Mouse (Mus musculus) midbrain, embryonic 16.5 days (tissue): ENCODE results near the gene Eif4g2. TPM values are rescaled to one million over a fixed set of nuclear protein-coding genes. Genes with fewer than 3 reads are reported as not detected.
A peak's percentile ranks its signal among the peaks of the same experiment; 100 is the strongest.

ENCODE experiments used
- ATAC-seq: fragments of 200-750 bp; cut with Nextera tagmentation; 2 replicates; pipeline ENCODE4 v1.8.0; 2017; ENCODE audit warnings: moderate TSS enrichment
- H3K27ac ChIP-seq: fragments of 300-500 bp; sonication (generic); 2 replicates; pipeline ENCODE4 v1.5.1; 2014; ENCODE audit warnings: mild to moderate bottlenecking, low read length, mixed read lengths
- H3K27me3 ChIP-seq: fragments of 300-500 bp; sonication (generic); 2 replicates; pipeline ENCODE4 v1.6.1; 2014; ENCODE audit warnings: low read depth, low read length, mixed read lengths; ENCODE audit not compliant: control insufficient read depth, insufficient read depth
- H3K36me3 ChIP-seq: fragments of 300-500 bp; sonication (generic); 2 replicates; pipeline ENCODE4 v1.6.1; 2014; ENCODE audit warnings: mild to moderate bottlenecking, low read length, moderate library complexity, mixed read lengths; ENCODE audit not compliant: control insufficient read depth, insufficient read depth
- H3K4me1 ChIP-seq: fragments of 300-500 bp; sonication (generic); 2 replicates; pipeline ENCODE4 v1.6.1; 2014; ENCODE audit warnings: mild to moderate bottlenecking, low read length, mixed read lengths; ENCODE audit not compliant: control insufficient read depth, insufficient read depth
- H3K4me2 ChIP-seq: fragments of 300-500 bp; sonication (generic); 2 replicates; pipeline ENCODE4 v1.6.1; 2014; ENCODE audit warnings: mild to moderate bottlenecking, low read length, mixed read lengths
- H3K4me3 ChIP-seq: fragments of 300-500 bp; sonication (generic); 2 replicates; pipeline ENCODE4 v1.5.1; 2014; ENCODE audit warnings: low read depth, mild to moderate bottlenecking, low read length, moderate library complexity, mixed read lengths
- H3K9ac ChIP-seq: fragments of 300-500 bp; sonication (generic); 2 replicates; pipeline ENCODE4 v1.6.1; 2014; ENCODE audit warnings: low read depth, low read length, mixed read lengths
- H3K9me3 ChIP-seq: fragments of 300-500 bp; sonication (generic); replicated peaks from 2 replicates; pipeline ENCODE4 v1.6.1; 2014; ENCODE audit warnings: mild to moderate bottlenecking, low read length, mixed read lengths; ENCODE audit not compliant: control insufficient read depth, poor library complexity, severe bottlenecking
- WGBS: fragments of 180-500 bp; shearing (Covaris S2); extraction: QIAGEN DNeasy Blood & Tissue Kit; methylation state at CpG from one replicate; pipeline ENCODE4 v1.1.7; 2014; 5-methylcytosine and 5-hydroxymethylcytosine counted together
- polyA plus RNA-seq: library from polyadenylated mRNA; unstranded; fragments of >200 nt; fragmentation: Nextera tagmentation; extraction: Ambion mirVana; gene quantifications from 2 replicates; pipeline ENCODE4 v1.2.1, GENCODE M21; 2015

Gene Eif4g2
- polyA plus RNA-seq, 1 experiment from 2014 or later: 1,168 TPM

GRCm38 (mm10) chr7:111055221-111055620 lies 27.6 kb downstream of the Eif4g2 start:
- H3K4me1 ChIP-seq: no peaks in the 10 kb centered on the region
- 91% methylated on average over 19 of the region's 19 CpGs for WGBS
- H3K9ac ChIP-seq: no peak overlapping the region
- ATAC-seq: no peak
- H3K4me3 ChIP-seq: no peak overlapping the region
- H3K27ac ChIP-seq: no peak overlapping the region
- no peak overlapping the region for H3K4me2 ChIP-seq
- H3K9me3 ChIP-seq: no peaks in the 10 kb centered on the region
- H3K36me3 ChIP-seq: peaks cover 30% of the 10 kb centered on the region
- H3K27me3 ChIP-seq: no peaks in the 10 kb centered on the region

- WGBS: 54% methylated on average over 6 of the region's 6 CpGs
- Histone ChIP-seq H3K27me3 (no peaks in the 10 kb centered on the region), H3K9me3 (no peaks in the 10 kb centered on the region), H3K36me3 (peaks cover 36% of the 10 kb centered on the region), H3K27ac (no peak overlapping the region), H3K4me1 (no peaks in the 10 kb centered on the region), H3K4me3 (no peak overlapping the region), H3K9ac (no peak overlapping the region), H3K4me2 (no peak overlapping the region)
- no peak for ATAC-seq
These were observed 33.0 kb downstream of the Eif4g2 start for GRCm38 (mm10) chr7:111049652-111050421.

GRCm38 (mm10) chr7:111048920-111049319 lies 33.9 kb downstream of the Eif4g2 start:
- ATAC-seq: no peak
- Histone ChIP-seq H3K9me3 (no peaks in the 10 kb centered on the region), H3K27me3 (no peaks in the 10 kb centered on the region), H3K4me2 (no peak overlapping the region), H3K27ac (no peak overlapping the region), H3K4me3 (no peak overlapping the region), H3K4me1 (no peaks in the 10 kb centered on the region), H3K36me3 (peaks cover 34% of the 10 kb centered on the region), H3K9ac (no peak overlapping the region)
- 80% methylated on average over 5 of the region's 5 CpGs for WGBS

GRCm38 (mm10) chr7:111029046-111029553 lies 53.7 kb downstream of the Eif4g2 start:
- ATAC-seq: no peak; the same call in 1 of the 2 replicates
- no peaks in the 10 kb centered on the region for H3K9me3 ChIP-seq
- H3K4me1 ChIP-seq: peaks cover 16% of the 10 kb centered on the region
- peak overlapping the region; percentile 73 for H3K4me3 ChIP-seq
- no peaks in the 10 kb centered on the region for H3K27me3 ChIP-seq
- H3K9ac ChIP-seq: peak overlapping the region; percentile 79
- WGBS: under 1% methylated on average over 29 of the region's 29 CpGs
- peaks cover under 1% of the 10 kb centered on the region; the same call in 1 of the 2 replicates for H3K36me3 ChIP-seq
- H3K4me2 ChIP-seq: peak overlapping the region; percentile 73
- H3K27ac ChIP-seq: peak overlapping the region; percentile 97

GRCm38 (mm10) chr7:111028281-111029045 lies 54.4 kb downstream of the Eif4g2 start, which contains the start of gene Ctr9:
Gene Ctr9 (plus strand): TSS chr7:111028951.
- Histone ChIP-seq H3K27ac (peak within 1 kb of the TSS; percentile 97), H3K27me3 (no peaks in the 10 kb centered on the region), H3K36me3 (no peaks in the 10 kb centered on the region), H3K4me1 (peaks cover 16% of the 10 kb centered on the region), H3K4me3 (peak within 1 kb of the TSS; percentile 73), H3K4me2 (peak within 1 kb of the TSS; percentile 73), H3K9me3 (no peaks in the 10 kb centered on the region), H3K9ac (peak within 1 kb of the TSS; percentile 79)
- peak; percentile 97 for ATAC-seq
- 5% methylated on average over 45 of the region's 45 CpGs for WGBS

- no peak overlapping the region for H3K9ac ChIP-seq
- 66% methylated on average over 4 of the region's 4 CpGs for WGBS
- ATAC-seq: no peak
- no peak overlapping the region for H3K4me3 ChIP-seq
- peaks cover 8% of the 10 kb centered on the region for H3K4me1 ChIP-seq
- no peaks in the 10 kb centered on the region for H3K27me3 ChIP-seq
- no peak overlapping the region for H3K27ac ChIP-seq
- H3K36me3 ChIP-seq: no peaks in the 10 kb centered on the region
- H3K4me2 ChIP-seq: no peak overlapping the region
- no peaks in the 10 kb centered on the region for H3K9me3 ChIP-seq
These were observed 57.9 kb downstream of the Eif4g2 start for GRCm38 (mm10) chr7:111024912-111025311.

GRCm38 (mm10) chr7:111024068-111024594 lies 58.7 kb downstream of the Eif4g2 start:
- H3K4me1 ChIP-seq: peaks cover 2% of the 10 kb centered on the region; the same call in 1 of the 2 replicates
- no peak overlapping the region for H3K4me3 ChIP-seq
- no peak overlapping the region for H3K27ac ChIP-seq
- no peak for ATAC-seq
- H3K36me3 ChIP-seq: no peaks in the 10 kb centered on the region
- H3K27me3 ChIP-seq: no peaks in the 10 kb centered on the region
- H3K4me2 ChIP-seq: no peak overlapping the region
- WGBS: 17% methylated on average over 8 of the region's 8 CpGs
- H3K9me3 ChIP-seq: no peaks in the 10 kb centered on the region
- 0 out of 2 replicates have a peak overlapping the region, but pooled peaks have one; percentile 38 for H3K9ac ChIP-seq

GRCm38 (mm10) chr7:111020814-111021213 lies 62.0 kb downstream of the Eif4g2 start:
- no peaks in the 10 kb centered on the region; the same call in 1 of the 2 replicates for H3K4me1 ChIP-seq
- no peaks in the 10 kb centered on the region for H3K27me3 ChIP-seq
- H3K36me3 ChIP-seq: no peaks in the 10 kb centered on the region
- H3K4me3 ChIP-seq: no peak overlapping the region
- H3K9ac ChIP-seq: no peak overlapping the region
- no peak overlapping the region for H3K4me2 ChIP-seq
- ATAC-seq: no peak
- H3K27ac ChIP-seq: no peak overlapping the region
- no peaks in the 10 kb centered on the region for H3K9me3 ChIP-seq
- WGBS: 82% methylated on average over 4 of the region's 4 CpGs
